Mouse (Mus musculus): ENCODE results near the gene Col15a1. TPM values are rescaled to one million over a fixed set of nuclear protein-coding genes. Genes with fewer than 3 reads are reported as not detected.
A peak's percentile ranks its signal among the peaks of the same experiment; 100 is the strongest.

Gene Col15a1
- polyA plus RNA-seq, 1 experiment from 2014 or later, result 25.0 TPM

GRCm38 (mm10) chr4:47312676-47313075 lies 104.7 kb downstream of the Col15a1 start:
- Histone ChIP-seq H3K4me3 (no peak overlapping the region), H3K9ac (no peak overlapping the region), H3K4me2 (no peak overlapping the region), H3K27ac (peak overlapping the region; percentile 55; the same call in 1 of the 2 replicates), H3K27me3 (no peaks in the 10 kb centered on the region), H3K4me1 (peaks cover 7% of the 10 kb centered on the region; the same call in 1 of the 2 replicates), H3K36me3 (no peaks in the 10 kb centered on the region), H3K9me3 (no peaks in the 10 kb centered on the region)
- 62% methylated on average over 14 of the region's 14 CpGs for WGBS
- ATAC-seq (ENCODE audit: insufficient number of reproducible peaks, low FRiP score, low TSS enrichment, low read depth), result peak; percentile 42; the same call in 1 of the 2 replicates

- Histone ChIP-seq H3K4me1 (peaks cover 7% of the 10 kb centered on the region; the same call in 1 of the 2 replicates), H3K4me3 (no peak overlapping the region), H3K36me3 (no peaks in the 10 kb centered on the region), H3K27me3 (no peaks in the 10 kb centered on the region), H3K9ac (no peak overlapping the region), H3K27ac (no peak overlapping the region), H3K9me3 (no peaks in the 10 kb centered on the region), H3K4me2 (no peak overlapping the region)
- 84% methylated on average over 8 of the region's 8 CpGs for WGBS
- no peak for ATAC-seq (ENCODE audit: insufficient number of reproducible peaks, low FRiP score, low TSS enrichment, low read depth)
Observed at GRCm38 (mm10) chr4:47313710-47314410, 105.9 kb downstream of the Col15a1 start.

- no peak overlapping the region for H3K27ac ChIP-seq
- H3K4me1 ChIP-seq, result peaks cover 7% of the 10 kb centered on the region; the same call in 1 of the 2 replicates
- H3K4me2 ChIP-seq, result no peak overlapping the region
- no peaks in the 10 kb centered on the region for H3K36me3 ChIP-seq
- no peak for ATAC-seq (ENCODE audit: insufficient number of reproducible peaks, low FRiP score, low TSS enrichment, low read depth)
- no peaks in the 10 kb centered on the region for H3K9me3 ChIP-seq
- H3K4me3 ChIP-seq, result no peak overlapping the region
- 81% methylated on average over 2 of the region's 2 CpGs for WGBS
- no peaks in the 10 kb centered on the region for H3K27me3 ChIP-seq
- H3K9ac ChIP-seq, result no peak overlapping the region
Observed at GRCm38 (mm10) chr4:47315458-47315857, 107.5 kb downstream of the Col15a1 start.

GRCm38 (mm10) chr4:47316432-47316831 lies 108.5 kb downstream of the Col15a1 start:
- no peaks in the 10 kb centered on the region for H3K27me3 ChIP-seq
- ATAC-seq (ENCODE audit: insufficient number of reproducible peaks, low FRiP score, low TSS enrichment, low read depth), result no peak
- WGBS, result 65% methylated on average over 6 of the region's 6 CpGs
- H3K9me3 ChIP-seq, result no peaks in the 10 kb centered on the region
- H3K27ac ChIP-seq, result no peak overlapping the region
- H3K9ac ChIP-seq, result no peak overlapping the region
- no peak overlapping the region for H3K4me3 ChIP-seq
- H3K4me1 ChIP-seq, result peaks cover 7% of the 10 kb centered on the region; the same call in 1 of the 2 replicates
- no peaks in the 10 kb centered on the region for H3K36me3 ChIP-seq
- no peak overlapping the region for H3K4me2 ChIP-seq

- 76% methylated on average over 10 of the region's 10 CpGs for WGBS
- H3K4me1 ChIP-seq, result no peaks in the 10 kb centered on the region
- H3K9me3 ChIP-seq, result no peaks in the 10 kb centered on the region
- no peak overlapping the region for H3K4me3 ChIP-seq
- no peaks in the 10 kb centered on the region for H3K27me3 ChIP-seq
- H3K36me3 ChIP-seq, result no peaks in the 10 kb centered on the region
- no peak overlapping the region for H3K4me2 ChIP-seq
- no peak for ATAC-seq (ENCODE audit: insufficient number of reproducible peaks, low FRiP score, low TSS enrichment, low read depth)
- H3K27ac ChIP-seq, result no peak overlapping the region
- no peak overlapping the region for H3K9ac ChIP-seq
Observed at GRCm38 (mm10) chr4:47319561-47320321, 111.8 kb downstream of the Col15a1 start.

- Histone ChIP-seq H3K9ac (no peak overlapping the region), H3K27me3 (no peaks in the 10 kb centered on the region), H3K36me3 (no peaks in the 10 kb centered on the region), H3K9me3 (no peaks in the 10 kb centered on the region), H3K4me2 (no peak overlapping the region), H3K27ac (no peak overlapping the region), H3K4me3 (no peak overlapping the region), H3K4me1 (no peaks in the 10 kb centered on the region)
- WGBS, result 69% methylated on average over 3 of the region's 3 CpGs
- ATAC-seq (ENCODE audit: insufficient number of reproducible peaks, low FRiP score, low TSS enrichment, low read depth), result no peak
Observed at GRCm38 (mm10) chr4:47322315-47322714, 114.4 kb downstream of the Col15a1 start.

GRCm38 (mm10) chr4:47324206-47324605 lies 116.2 kb downstream of the Col15a1 start:
- Histone ChIP-seq H3K4me1 (no peaks in the 10 kb centered on the region), H3K9ac (no peak overlapping the region), H3K4me2 (no peak overlapping the region), H3K27ac (no peak overlapping the region), H3K36me3 (no peaks in the 10 kb centered on the region), H3K4me3 (no peak overlapping the region), H3K27me3 (no peaks in the 10 kb centered on the region), H3K9me3 (no peaks in the 10 kb centered on the region)
- 85% methylated on average over 1 of the region's 1 CpGs for WGBS
- ATAC-seq (ENCODE audit: insufficient number of reproducible peaks, low FRiP score, low TSS enrichment, low read depth), result no peak

- ATAC-seq (ENCODE audit: insufficient number of reproducible peaks, low FRiP score, low TSS enrichment, low read depth), result no peak
- Histone ChIP-seq H3K4me1 (0 out of 2 replicates have a peak, but pooled peaks cover 2% of the 10 kb centered on the region), H3K36me3 (no peaks in the 10 kb centered on the region), H3K4me3 (no peak overlapping the region), H3K27me3 (no peaks in the 10 kb centered on the region), H3K9me3 (no peaks in the 10 kb centered on the region), H3K27ac (no peak overlapping the region), H3K9ac (no peak overlapping the region), H3K4me2 (no peak overlapping the region)
- WGBS, result 76% methylated on average over 3 of the region's 3 CpGs
Observed at GRCm38 (mm10) chr4:47327782-47328181, 119.8 kb downstream of the Col15a1 start.

- Histone ChIP-seq H3K27ac (no peak overlapping the region), H3K9me3 (no peaks in the 10 kb centered on the region), H3K36me3 (no peaks in the 10 kb centered on the region), H3K4me2 (no peak overlapping the region), H3K9ac (no peak overlapping the region), H3K4me3 (no peak overlapping the region), H3K27me3 (no peaks in the 10 kb centered on the region), H3K4me1 (0 out of 2 replicates have a peak, but pooled peaks cover 2% of the 10 kb centered on the region)
- ATAC-seq (ENCODE audit: insufficient number of reproducible peaks, low FRiP score, low TSS enrichment, low read depth), result no peak
- 15% methylated on average over 1 of the region's 1 CpGs for WGBS
Observed at GRCm38 (mm10) chr4:47329285-47329684, 121.3 kb downstream of the Col15a1 start.

- ATAC-seq (ENCODE audit: insufficient number of reproducible peaks, low FRiP score, low TSS enrichment, low read depth), result no peak
- Histone ChIP-seq H3K27me3 (no peaks in the 10 kb centered on the region), H3K27ac (no peak overlapping the region), H3K36me3 (no peaks in the 10 kb centered on the region), H3K4me3 (no peak overlapping the region), H3K9me3 (no peaks in the 10 kb centered on the region), H3K4me1 (0 out of 2 replicates have a peak, but pooled peaks cover 2% of the 10 kb centered on the region), H3K9ac (no peak overlapping the region), H3K4me2 (no peak overlapping the region)
- 88% methylated on average over 13 of the region's 13 CpGs for WGBS
Observed at GRCm38 (mm10) chr4:47330378-47331052, 122.6 kb downstream of the Col15a1 start.

- no peak for ATAC-seq (ENCODE audit: insufficient number of reproducible peaks, low FRiP score, low TSS enrichment, low read depth)
- Histone ChIP-seq H3K9ac (no peak overlapping the region), H3K9me3 (no peaks in the 10 kb centered on the region), H3K27ac (no peak overlapping the region), H3K4me3 (no peak overlapping the region), H3K4me2 (no peak overlapping the region), H3K27me3 (no peaks in the 10 kb centered on the region), H3K4me1 (0 out of 2 replicates have a peak, but pooled peaks cover 2% of the 10 kb centered on the region), H3K36me3 (no peaks in the 10 kb centered on the region)
- 75% methylated on average over 6 of the region's 6 CpGs for WGBS
Observed at GRCm38 (mm10) chr4:47332812-47333343, 124.9 kb downstream of the Col15a1 start.

Data from limb, embryonic 15.5 days (tissue).